Mouse (Mus musculus): ENCODE measurements around the gene Yif1b. TPM values are rescaled to one million over a fixed set of nuclear protein-coding genes. Genes with fewer than 3 reads are reported as not detected.
"Not testable (repeated sequence)": the region's sequence is repeated elsewhere in the genome, so short reads cannot be mapped to it uniquely, and the experiment has no call there.

Gene Yif1b
- 3.8 to 11.1 TPM (median 9.8 TPM) in 3 replicates for total RNA-seq (2017)

- ATAC-seq (replicated peaks; ENCODE audit: insufficient number of reproducible peaks, low FRiP score, low TSS enrichment, poor library complexity, severe bottlenecking) = peak; percentile 98
Measured at GRCm38 (mm10) chr7:29238019-29238967, at the start of gene Yif1b. TSS of gene Yif1b (plus strand) at chr7:29238329.

- not testable (repeated sequence) for ATAC-seq (replicated peaks; ENCODE audit: insufficient number of reproducible peaks, low FRiP score, low TSS enrichment, poor library complexity, severe bottlenecking)
Measured at GRCm38 (mm10) chr7:29194230-29194629, 43.9 kb upstream of the Yif1b start.

- ATAC-seq (replicated peaks; ENCODE audit: insufficient number of reproducible peaks, low FRiP score, low TSS enrichment, poor library complexity, severe bottlenecking) = no peak
Measured at GRCm38 (mm10) chr7:29202577-29202976, 35.6 kb upstream of the Yif1b start.

- ATAC-seq (replicated peaks; ENCODE audit: insufficient number of reproducible peaks, low FRiP score, low TSS enrichment, poor library complexity, severe bottlenecking) = peak; percentile 33
Measured at GRCm38 (mm10) chr7:29211013-29211412, 27.1 kb upstream of the Yif1b start.

- ATAC-seq (replicated peaks; ENCODE audit: insufficient number of reproducible peaks, low FRiP score, low TSS enrichment, poor library complexity, severe bottlenecking) = peak; percentile 84
Measured at GRCm38 (mm10) chr7:29211415-29212198, 26.5 kb upstream of the Yif1b start.

GRCm38 (mm10) chr7:29212199-29212765 is 25.8 kb upstream of the Yif1b start:
- 0 out of 2 replicates have a peak, but pooled peaks have one; percentile 2 for ATAC-seq (replicated peaks; ENCODE audit: insufficient number of reproducible peaks, low FRiP score, low TSS enrichment, poor library complexity, severe bottlenecking)

GRCm38 (mm10) chr7:29212775-29213560 is 25.2 kb upstream of the Yif1b start:
- ATAC-seq (replicated peaks; ENCODE audit: insufficient number of reproducible peaks, low FRiP score, low TSS enrichment, poor library complexity, severe bottlenecking) = not testable (repeated sequence)

- no peak for ATAC-seq (replicated peaks; ENCODE audit: insufficient number of reproducible peaks, low FRiP score, low TSS enrichment, poor library complexity, severe bottlenecking)
Measured at GRCm38 (mm10) chr7:29213675-29214082, 24.4 kb upstream of the Yif1b start, which contains the start of gene Catsperg1. TSS of gene Catsperg1 (minus strand) at chr7:29214035.

- ATAC-seq (replicated peaks; ENCODE audit: insufficient number of reproducible peaks, low FRiP score, low TSS enrichment, poor library complexity, severe bottlenecking) = no peak
Measured at GRCm38 (mm10) chr7:29214236-29214635, 23.9 kb upstream of the Yif1b start.

GRCm38 (mm10) chr7:29214846-29215245 is 23.3 kb upstream of the Yif1b start:
- no peak for ATAC-seq (replicated peaks; ENCODE audit: insufficient number of reproducible peaks, low FRiP score, low TSS enrichment, poor library complexity, severe bottlenecking)

- no peak for ATAC-seq (replicated peaks; ENCODE audit: insufficient number of reproducible peaks, low FRiP score, low TSS enrichment, poor library complexity, severe bottlenecking)
Measured at GRCm38 (mm10) chr7:29224756-29225394, 13.3 kb upstream of the Yif1b start.

GRCm38 (mm10) chr7:29225520-29225919 is 12.6 kb upstream of the Yif1b start:
- no peak for ATAC-seq (replicated peaks; ENCODE audit: insufficient number of reproducible peaks, low FRiP score, low TSS enrichment, poor library complexity, severe bottlenecking)

- no peak for ATAC-seq (replicated peaks; ENCODE audit: insufficient number of reproducible peaks, low FRiP score, low TSS enrichment, poor library complexity, severe bottlenecking)
Measured at GRCm38 (mm10) chr7:29228202-29228601, 9.9 kb upstream of the Yif1b start.

GRCm38 (mm10) chr7:29230560-29230959 is 7.6 kb upstream of the Yif1b start:
- ATAC-seq (replicated peaks; ENCODE audit: insufficient number of reproducible peaks, low FRiP score, low TSS enrichment, poor library complexity, severe bottlenecking) = no peak

GRCm38 (mm10) chr7:29231517-29231916 is 6.6 kb upstream of the Yif1b start:
- no peak for ATAC-seq (replicated peaks; ENCODE audit: insufficient number of reproducible peaks, low FRiP score, low TSS enrichment, poor library complexity, severe bottlenecking)

- no peak; the same call in 1 of the 2 replicates for ATAC-seq (replicated peaks; ENCODE audit: insufficient number of reproducible peaks, low FRiP score, low TSS enrichment, poor library complexity, severe bottlenecking)
Measured at GRCm38 (mm10) chr7:29232247-29233013, 5.7 kb upstream of the Yif1b start, which contains the start of gene Kcnk6. TSS of gene Kcnk6 (minus strand) at chr7:29232515.

GRCm38 (mm10) chr7:29233745-29234144 is 4.4 kb upstream of the Yif1b start:
- no peak for ATAC-seq (replicated peaks; ENCODE audit: insufficient number of reproducible peaks, low FRiP score, low TSS enrichment, poor library complexity, severe bottlenecking)

Data from monocyte, adult 5-6 weeks (primary cell).